Mouse (Mus musculus): ENCODE measurements at regions not wholly inside any gene's neighbourhood (a gene's known extent, or its start where the extent isn't known, plus 50 kb on each side); places are given as distances from the start of the nearest gene placed in this dataset.

DNA sequence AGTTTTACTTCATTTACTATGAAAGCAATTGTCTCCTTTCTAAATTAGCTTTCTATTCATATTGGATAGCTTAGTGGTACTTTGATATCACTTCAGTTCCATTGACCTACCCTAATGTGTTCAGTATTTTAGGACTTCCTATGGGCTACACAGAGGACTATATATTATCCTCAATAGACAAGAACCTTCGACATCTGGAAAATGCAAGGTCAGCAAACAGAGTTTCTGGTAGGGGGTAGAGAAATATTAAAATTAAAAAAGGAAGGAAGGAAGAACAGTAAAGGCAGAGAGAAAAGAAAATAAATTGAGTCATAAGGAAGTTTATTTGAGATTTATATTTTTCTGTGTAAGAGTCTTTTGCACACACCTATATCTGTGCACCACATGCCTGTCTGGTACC, 107.4 kb upstream of the Insig1 start:
- no peak for ATAC-seq (ENCODE audit: insufficient number of reproducible peaks, low FRiP score, low TSS enrichment)

DNA sequence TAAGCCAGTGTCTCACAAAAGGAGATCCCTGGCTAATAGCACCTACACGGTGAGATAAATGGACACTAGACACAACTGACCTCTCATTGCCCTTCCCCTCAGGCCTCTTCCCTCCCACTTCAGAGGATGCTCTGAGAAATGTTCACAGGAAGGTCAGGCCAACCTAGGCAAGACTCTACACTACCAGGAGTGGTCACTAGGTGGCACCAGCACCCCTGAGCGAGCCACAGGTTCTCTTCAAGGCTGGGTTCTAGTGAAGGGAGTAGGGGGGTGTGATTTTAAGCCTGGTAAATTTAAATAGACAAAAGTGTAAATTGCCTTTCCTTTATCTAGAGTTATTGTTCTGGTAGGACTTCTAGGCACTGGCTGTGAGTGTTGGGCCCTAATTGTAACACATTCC, 76.0 kb upstream of the Insig1 start:
- peak; percentile 74 for ATAC-seq (ENCODE audit: insufficient number of reproducible peaks, low FRiP score, low TSS enrichment)

DNA sequence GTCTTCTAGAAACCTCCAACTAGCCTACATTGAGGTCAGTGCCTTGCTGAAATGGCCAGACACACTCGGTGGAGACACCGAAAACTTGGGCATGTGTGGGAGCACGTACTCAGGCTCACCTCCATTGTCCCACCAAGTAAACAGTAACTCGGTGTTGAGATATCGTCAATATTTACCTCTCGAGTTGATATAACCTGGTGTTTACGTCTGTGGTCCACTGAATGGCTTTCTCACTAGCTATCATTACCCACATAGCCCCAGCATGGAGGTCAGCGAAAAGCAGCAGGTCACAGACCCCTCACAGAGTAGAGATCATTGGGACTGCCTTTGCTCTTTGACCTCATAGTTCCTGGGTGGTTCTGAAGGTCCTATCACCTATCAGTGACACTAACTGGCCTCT, 73.4 kb upstream of the Insig1 start:
- ATAC-seq (ENCODE audit: insufficient number of reproducible peaks, low FRiP score, low TSS enrichment) = no peak

DNA sequence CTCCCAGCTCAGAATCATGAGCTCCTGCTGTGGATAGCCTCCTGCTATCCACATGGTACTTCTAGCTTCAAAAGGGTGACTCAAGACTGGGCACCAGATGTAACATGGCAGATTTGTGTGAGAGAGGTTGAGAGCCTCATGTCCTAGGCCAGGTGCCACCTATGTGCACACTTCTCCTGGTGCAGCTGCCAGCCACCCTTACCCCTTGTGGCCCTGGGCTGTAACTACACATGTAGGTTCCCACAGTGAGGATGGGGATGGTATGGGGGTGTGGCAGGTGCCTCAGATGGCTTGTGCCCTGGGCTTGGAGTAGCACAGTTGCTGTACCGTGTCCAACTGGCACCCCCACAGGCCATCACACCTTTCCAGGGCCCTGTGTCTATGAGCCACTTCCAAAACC, 68.2 kb upstream of the Insig1 start:
- ATAC-seq (ENCODE audit: insufficient number of reproducible peaks, low FRiP score, low TSS enrichment) = no peak

DNA sequence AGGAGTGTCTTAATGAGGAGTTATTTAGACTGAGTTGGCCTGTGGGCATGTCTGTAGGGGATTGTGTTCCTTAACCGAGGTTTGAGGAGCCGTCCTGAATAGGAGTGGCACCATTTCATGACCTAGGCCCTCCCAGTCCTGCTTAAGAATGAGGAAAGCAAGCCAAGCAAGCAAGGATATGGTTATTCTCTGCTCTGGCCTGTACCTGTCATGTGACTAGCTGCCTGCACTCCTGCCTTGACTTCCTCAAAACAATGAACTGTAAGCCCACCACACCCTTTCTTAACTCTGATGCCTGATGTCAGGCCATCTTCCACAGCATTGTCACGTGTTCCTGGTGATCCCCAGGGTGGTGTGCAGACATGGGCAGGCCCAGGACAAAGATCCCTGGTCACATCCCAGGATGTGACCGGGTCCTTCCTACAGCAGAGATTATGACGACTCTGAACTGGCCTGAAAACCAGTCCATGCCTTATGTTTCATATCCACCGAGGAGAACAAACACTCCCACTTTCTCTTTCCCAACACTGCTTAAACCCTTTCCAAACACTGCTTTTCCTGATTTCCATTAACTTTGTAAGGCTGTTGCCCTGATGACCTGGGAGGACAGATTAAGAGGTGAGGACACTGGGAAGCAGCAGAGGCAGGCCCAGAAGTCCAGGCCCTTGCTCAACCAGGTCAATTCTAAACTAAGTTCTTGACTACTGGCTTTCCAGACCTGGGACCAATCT, 67.2 kb upstream of the Insig1 start:
- no peak for ATAC-seq (ENCODE audit: insufficient number of reproducible peaks, low FRiP score, low TSS enrichment)

- ATAC-seq (ENCODE audit: insufficient number of reproducible peaks, low FRiP score, low TSS enrichment) = no peak
These were observed 66.7 kb upstream of the Insig1 start for GRCm38 (mm10) chr5:28004487-28004827.

GRCm38 (mm10) chr5:28009386-28009785, 61.8 kb upstream of the Insig1 start:
- ATAC-seq (ENCODE audit: insufficient number of reproducible peaks, low FRiP score, low TSS enrichment) = no peak

DNA sequence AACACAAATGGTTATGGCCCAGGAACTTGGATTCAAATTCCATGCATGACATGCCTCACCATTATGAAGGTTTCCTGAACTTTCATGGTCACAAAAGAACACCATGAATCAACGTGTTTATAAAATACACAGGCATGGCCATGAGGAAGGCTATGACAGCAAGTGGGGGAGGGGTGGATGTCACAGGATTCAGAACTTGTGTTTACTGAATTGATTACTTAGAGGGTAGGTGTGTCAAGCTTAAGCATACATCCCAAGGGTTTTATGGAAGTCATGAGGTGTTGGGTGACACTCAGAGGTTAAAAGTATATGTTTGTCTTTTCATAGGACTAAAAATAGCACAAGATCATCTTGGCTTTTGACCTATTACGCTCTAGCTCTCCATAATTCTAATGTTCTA, 61.3 kb upstream of the Insig1 start:
- ATAC-seq (ENCODE audit: insufficient number of reproducible peaks, low FRiP score, low TSS enrichment) = no peak

- ATAC-seq (ENCODE audit: insufficient number of reproducible peaks, low FRiP score, low TSS enrichment) = no peak
These were observed 60.6 kb upstream of the Insig1 start for GRCm38 (mm10) chr5:28010529-28010928.

DNA sequence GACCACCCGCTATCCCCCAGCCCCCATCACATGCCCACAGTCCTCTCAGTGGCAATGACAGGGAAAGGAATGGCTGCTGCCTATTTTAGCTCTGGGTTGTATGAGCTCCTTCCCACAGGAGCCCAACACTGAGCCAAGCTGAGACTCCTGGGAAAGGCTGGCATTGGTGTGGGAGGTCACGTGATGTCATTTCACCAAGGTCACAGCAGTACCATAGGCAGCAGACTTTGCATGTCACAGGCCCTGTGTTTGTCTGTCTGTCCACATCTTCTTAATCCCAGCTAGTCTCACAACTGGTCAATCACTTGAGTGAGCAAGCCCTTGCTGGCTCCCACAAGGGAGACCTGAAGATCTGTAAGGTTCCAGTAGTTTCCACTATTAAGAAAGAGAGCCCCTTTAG, 58.7 kb upstream of the Insig1 start:
- no peak for ATAC-seq (ENCODE audit: insufficient number of reproducible peaks, low FRiP score, low TSS enrichment)

- no peak for ATAC-seq (ENCODE audit: insufficient number of reproducible peaks, low FRiP score, low TSS enrichment)
These were observed 57.4 kb upstream of the Insig1 start for GRCm38 (mm10) chr5:28013619-28014273.

DNA sequence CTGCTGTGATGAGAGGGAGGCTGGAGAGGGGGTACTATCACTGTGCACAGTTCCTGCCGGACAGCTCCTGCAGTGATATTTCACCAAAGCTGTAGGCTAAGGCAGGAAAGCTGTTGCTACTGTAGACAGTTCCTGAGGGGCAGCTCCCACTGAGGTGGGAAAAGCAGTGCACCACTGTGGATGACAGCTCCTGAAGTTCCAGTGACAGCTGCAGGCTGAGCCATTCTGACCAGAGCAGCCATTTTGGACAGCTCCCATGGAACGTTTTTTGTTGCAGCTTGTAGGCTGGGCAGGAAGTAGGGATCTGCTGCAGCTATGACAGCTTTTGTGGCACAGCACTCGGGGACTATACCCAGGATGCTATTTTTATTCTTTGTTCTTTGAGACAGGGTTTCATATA, 51.3 kb upstream of the Insig1 start:
- no peak for ATAC-seq (ENCODE audit: insufficient number of reproducible peaks, low FRiP score, low TSS enrichment)
